Mouse (Mus musculus) urinary bladder, postnatal 0 days (tissue): Measurements from ENCODE around the gene Camk2b. TPM values are rescaled to one million over a fixed set of nuclear protein-coding genes. Genes with fewer than 3 reads are reported as not detected.

Experiments used
- polyA plus RNA-seq: library from polyadenylated mRNA; unstranded; fragments of >200 nt; fragmentation: Nextera tagmentation; extraction: Ambion mirVana; gene quantifications from 2 replicates; pipeline ENCODE4 v1.2.1, GENCODE M21; 2015

Camk2b gene
- 1.1 and 1.2 TPM in 2 replicates for polyA plus RNA-seq

DNA sequence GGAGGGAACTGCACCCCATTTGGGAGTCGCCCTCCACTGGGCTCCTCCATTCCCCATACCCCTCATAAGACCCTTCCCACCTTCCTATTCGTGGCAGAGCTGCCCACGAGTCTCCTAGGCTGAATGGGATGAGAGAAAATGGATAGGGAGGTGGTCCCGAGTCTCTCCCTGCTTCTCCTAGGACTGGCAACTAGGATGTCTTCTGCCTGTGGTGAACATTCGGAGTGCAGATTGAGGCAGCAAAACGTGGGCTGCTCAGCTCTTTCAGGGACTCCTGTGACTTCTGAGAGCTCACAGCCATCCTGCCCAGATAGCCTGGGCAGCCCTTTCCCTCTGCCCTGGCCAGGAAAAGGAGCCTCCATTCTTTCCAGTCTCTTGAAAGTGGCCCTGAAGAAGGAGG, at the start of gene Camk2b:
TSS of gene Camk2b (minus strand) at position 187 of the 400 bp plus-strand sequence.

DNA sequence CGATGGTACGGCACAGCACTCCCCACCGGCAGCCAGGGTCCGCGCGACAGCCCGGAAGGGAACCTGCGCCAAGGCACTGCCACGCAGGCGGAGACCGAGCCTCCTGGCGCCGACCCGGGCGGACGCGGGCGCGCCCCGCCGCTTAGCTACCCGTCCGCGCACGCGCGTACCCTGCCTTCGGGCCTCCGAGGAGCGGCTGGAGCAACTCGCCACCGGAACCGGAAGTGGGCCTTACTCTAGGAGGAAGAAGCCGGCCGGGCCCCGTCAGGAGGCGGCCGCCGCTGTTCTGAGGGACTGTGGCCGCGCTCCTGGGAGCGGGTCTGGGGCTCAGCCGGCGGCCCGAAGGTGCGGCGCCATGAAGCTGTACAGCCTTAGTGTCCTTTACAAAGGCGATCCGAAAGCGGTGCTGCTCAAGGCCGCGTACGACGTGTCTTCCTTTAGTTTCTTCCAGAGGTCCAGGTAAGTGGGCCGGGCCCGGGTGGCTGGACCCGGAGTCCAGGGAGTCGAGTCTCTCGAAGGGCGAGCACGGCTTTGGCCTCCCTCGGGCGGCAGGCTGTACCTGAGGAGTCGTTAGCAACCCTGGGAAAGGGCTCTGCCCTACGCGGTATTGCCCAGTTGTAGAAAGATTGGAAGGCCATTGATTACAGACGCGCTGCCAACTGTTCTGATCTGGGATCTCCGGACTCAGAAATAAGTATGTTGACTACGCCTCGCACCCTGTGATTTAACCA, 110.5 kb downstream of the Camk2b start, which contains the start of gene Ykt6:
TSS of gene Ykt6 (plus strand) at position 148 of the 731 bp plus-strand sequence.

DNA sequence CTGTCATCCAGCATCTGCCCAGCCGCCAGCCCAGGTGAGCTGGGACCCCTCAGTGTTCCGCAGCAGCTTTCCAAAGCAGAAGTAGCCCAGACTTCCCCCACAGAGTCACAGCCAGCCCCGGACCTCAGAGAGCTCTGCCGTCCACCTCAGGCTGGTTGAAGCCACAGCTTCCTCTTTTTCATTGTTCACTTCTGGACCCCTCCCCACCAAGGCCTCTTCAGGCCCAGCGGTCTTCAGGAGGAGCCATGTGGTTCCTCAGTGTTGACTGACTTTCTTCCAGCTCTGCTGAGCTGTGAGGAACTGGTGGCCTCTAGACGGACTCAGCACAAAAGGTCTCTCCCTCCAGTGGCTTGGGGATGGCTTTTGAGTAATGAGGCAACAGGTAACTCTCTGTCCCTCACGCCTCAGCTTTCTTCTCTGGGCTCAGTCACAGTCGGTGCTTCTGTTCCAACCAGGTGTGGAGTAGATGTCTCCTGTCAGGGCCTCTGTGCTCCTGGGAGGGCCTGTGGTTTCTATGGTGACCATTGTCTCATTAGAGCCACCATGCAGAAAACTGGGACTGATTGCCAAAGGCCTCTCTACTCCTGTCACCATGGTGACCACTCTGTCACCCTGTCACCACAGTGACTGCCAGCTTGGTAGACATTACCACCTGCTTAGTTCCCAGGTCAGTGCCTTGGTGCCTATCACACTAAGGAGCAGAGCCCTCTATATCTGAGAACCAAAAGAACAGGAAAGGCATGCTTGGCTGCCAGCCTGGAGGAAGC, 116.4 kb downstream of the Camk2b start, which contains the start of gene Gck:
TSS of gene Gck (minus strand) at position 496 of the 767 bp plus-strand sequence.

Other genes starting within 250 kb of the Camk2b start
- gene Polm, start 228.3 kb downstream of the Camk2b start, polyA plus RNA-seq = 4.7 and 5.7 TPM in 2 replicates
- gene Aebp1, start 204.4 kb downstream of the Camk2b start, polyA plus RNA-seq = 64.1 and 66.9 TPM in 2 replicates
- gene Pold2, start 188.1 kb downstream of the Camk2b start, polyA plus RNA-seq = 44.3 and 51.8 TPM in 2 replicates
- gene Myl7, start 167.6 kb downstream of the Camk2b start, polyA plus RNA-seq = 27.9 and 36.0 TPM in 2 replicates
- gene Gck, start 116.3 kb downstream of the Camk2b start, polyA plus RNA-seq = 0.23 and 0.87 TPM in 2 replicates
- gene Ykt6, start 110.7 kb downstream of the Camk2b start, polyA plus RNA-seq = 34.7 and 35.9 TPM in 2 replicates
- 0.11 and 0.40 TPM in 2 replicates for gene A730071L15Rik, start 133.7 kb upstream of the Camk2b start, polyA plus RNA-seq
- gene Nudcd3, start 134.1 kb upstream of the Camk2b start, polyA plus RNA-seq = 29.0 and 29.7 TPM in 2 replicates
- gene Npc1l1, start 163.8 kb upstream of the Camk2b start, polyA plus RNA-seq = not detected in 2 replicates
- 49.8 and 50.4 TPM in 2 replicates for gene Ddx56, start 201.4 kb upstream of the Camk2b start, polyA plus RNA-seq
- gene Tmed4, start 208.5 kb upstream of the Camk2b start, polyA plus RNA-seq = 60.3 and 62.7 TPM in 2 replicates
- 79.5 and 88.6 TPM in 2 replicates for gene Ogdh, start 225.3 kb upstream of the Camk2b start, polyA plus RNA-seq